Mouse (Mus musculus) limb, embryonic 13.5 days (tissue): ENCODE measurements around the gene Ceacam2. TPM values are rescaled to one million over a fixed set of nuclear protein-coding genes. Genes with fewer than 3 reads are reported as not detected.
"Not testable (repeated sequence)": the region's sequence is repeated elsewhere in the genome, so short reads cannot be mapped to it uniquely, and the experiment has no call there.

Experiments
- ATAC-seq: fragments of 200-750 bp; cut with Nextera tagmentation; 2 replicates; pipeline ENCODE4 v1.8.0; 2017; ENCODE audit warnings: low read depth, moderate number of reproducible peaks, moderate TSS enrichment; ENCODE audit not compliant: low FRiP score
- H3K27ac ChIP-seq: fragments of 300-500 bp; sonication (generic); 2 replicates; pipeline ENCODE4 v1.5.1; 2015; ENCODE audit warnings: inconsistent platforms, mild to moderate bottlenecking, moderate library complexity
- H3K27me3 ChIP-seq: fragments of 300-500 bp; sonication (generic); 2 replicates; pipeline ENCODE4 v1.6.1; 2015; ENCODE audit warnings: mild to moderate bottlenecking, inconsistent platforms
- H3K36me3 ChIP-seq: fragments of 300-500 bp; sonication (generic); 2 replicates; pipeline ENCODE4 v1.6.1; 2015; ENCODE audit warnings: inconsistent platforms, mild to moderate bottlenecking, moderate library complexity
- H3K4me1 ChIP-seq: fragments of 300-500 bp; sonication (generic); 2 replicates; pipeline ENCODE4 v1.6.1; 2015; ENCODE audit warnings: inconsistent platforms
- H3K4me2 ChIP-seq: fragments of 300-500 bp; sonication (generic); replicated peaks from 2 replicates; pipeline ENCODE4 v1.6.1; 2015; ENCODE audit warnings: inconsistent platforms, mild to moderate bottlenecking, moderate library complexity
- H3K4me3 ChIP-seq: fragments of 300-500 bp; sonication (generic); 2 replicates; pipeline ENCODE4 v1.5.1; 2015; ENCODE audit warnings: moderate library complexity, mild to moderate bottlenecking, inconsistent platforms
- H3K9ac ChIP-seq: fragments of 300-500 bp; sonication (generic); 2 replicates; pipeline ENCODE4 v1.6.1; 2015; ENCODE audit warnings: mild to moderate bottlenecking, inconsistent platforms
- H3K9me3 ChIP-seq: fragments of 300-500 bp; sonication (generic); 2 replicates; pipeline ENCODE4 v1.6.1; 2016; ENCODE audit warnings: inconsistent platforms
- WGBS: fragments of 180-500 bp; shearing (Covaris S2); methylation state at CpG from one replicate; pipeline ENCODE4 v1.1.7; 2015; 5-methylcytosine and 5-hydroxymethylcytosine counted together
- polyA plus RNA-seq: library from polyadenylated mRNA; unstranded; fragments of >200 nt; fragmentation: Nextera tagmentation; extraction: Ambion mirVana; gene quantifications from 2 replicates; pipeline ENCODE4 v1.2.1, GENCODE M21; 2015

Ceacam2 gene
- polyA plus RNA-seq, 1 experiment from 2014 or later = 0.06 TPM

- H3K4me1 ChIP-seq, H3K4me3 ChIP-seq, H3K9ac ChIP-seq, H3K9me3 ChIP-seq, H3K36me3 ChIP-seq, H3K27me3 ChIP-seq, H3K4me2 ChIP-seq, H3K27ac ChIP-seq, ATAC-seq: not testable (repeated sequence)
- 59% methylated on average over 2 of the region's 2 CpGs for WGBS
Measured at GRCm38 (mm10) chr7:25477752-25478093, 61.9 kb downstream of the Ceacam2 start.

- H3K4me1 ChIP-seq, H3K27me3 ChIP-seq, H3K9ac ChIP-seq, ATAC-seq, H3K4me2 ChIP-seq, H3K9me3 ChIP-seq, H3K36me3 ChIP-seq, H3K27ac ChIP-seq, H3K4me3 ChIP-seq: not testable (repeated sequence)
- WGBS = 18% methylated on average over 5 of the region's 5 CpGs
Measured at GRCm38 (mm10) chr7:25477091-25477751, 62.4 kb downstream of the Ceacam2 start, which contains the start of gene Ceacam1. Gene Ceacam1, minus strand, starts transcription at chr7:25477603.

DNA sequence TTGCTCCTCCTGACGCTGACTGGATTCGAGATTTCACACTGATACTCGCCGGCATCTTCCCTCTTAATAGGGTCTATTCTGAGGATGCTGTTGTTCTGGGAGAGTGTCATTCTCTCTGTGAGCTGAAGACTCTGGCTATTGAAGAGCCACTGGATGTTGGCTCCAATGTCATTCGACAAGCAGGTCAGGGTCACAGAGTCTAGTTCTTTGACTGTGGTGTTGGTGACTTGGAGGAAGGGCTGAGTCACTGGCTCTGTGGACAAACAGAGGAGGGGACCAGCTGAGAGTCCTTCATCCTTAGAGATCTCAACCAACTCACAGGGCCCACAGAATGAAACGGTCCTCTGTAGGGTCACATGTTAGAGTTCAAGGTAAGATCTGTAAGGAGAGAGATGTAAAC lies 67.8 kb downstream of the Ceacam2 start:
- H3K9me3 ChIP-seq, H3K27me3 ChIP-seq, H3K27ac ChIP-seq, H3K4me2 ChIP-seq, H3K4me3 ChIP-seq, H3K4me1 ChIP-seq, H3K9ac ChIP-seq, H3K36me3 ChIP-seq, ATAC-seq: not testable (repeated sequence)
- 85% methylated on average over 6 of the region's 6 CpGs for WGBS

Other genes with a start within 250 kb of the Ceacam2 start
- gene Pafah1b3, start 241.9 kb downstream of the Ceacam2 start, polyA plus RNA-seq = 281 and 307 TPM in 2 replicates
- gene Prr19, start 238.4 kb downstream of the Ceacam2 start, polyA plus RNA-seq = 0.91 and 1.1 TPM in 2 replicates
- 1.5 and 1.9 TPM in 2 replicates for gene Tmem145, start 233.8 kb downstream of the Ceacam2 start, polyA plus RNA-seq
- 18.1 and 19.5 TPM in 2 replicates for gene Megf8, start 222.7 kb downstream of the Ceacam2 start, polyA plus RNA-seq
- gene Cnfn, start 170.1 kb downstream of the Ceacam2 start, polyA plus RNA-seq = 0.92 TPM in 1 of 2 replicates, not detected in the other
- 11.5 and 11.8 TPM in 2 replicates for gene Lipe, start 141.1 kb downstream of the Ceacam2 start, polyA plus RNA-seq
- 0.61 and 0.73 TPM in 2 replicates for gene Cxcl17, start 127.0 kb downstream of the Ceacam2 start, polyA plus RNA-seq
- gene Ceacam1, start 62.3 kb downstream of the Ceacam2 start, polyA plus RNA-seq = 0.54 and 0.74 TPM in 2 replicates
- gene Erich4, start 76.0 kb upstream of the Ceacam2 start, polyA plus RNA-seq = not detected in 2 replicates
- 37.3 and 39.6 TPM in 2 replicates for gene Dmac2, start 79.6 kb upstream of the Ceacam2 start, polyA plus RNA-seq
- gene B3gnt8, start 86.8 kb upstream of the Ceacam2 start, polyA plus RNA-seq = 4.3 and 5.1 TPM in 2 replicates
- 61.6 and 65.0 TPM in 2 replicates for gene Bckdha, start 119.1 kb upstream of the Ceacam2 start, polyA plus RNA-seq
- 73.1 and 73.4 TPM in 2 replicates for gene Exosc5, start 119.3 kb upstream of the Ceacam2 start, polyA plus RNA-seq
- 3.7 and 4.9 TPM in 2 replicates for gene Tmem91, start 135.3 kb upstream of the Ceacam2 start, polyA plus RNA-seq
- gene B9d2, start 140.9 kb upstream of the Ceacam2 start, polyA plus RNA-seq = 25.8 and 29.0 TPM in 2 replicates
- gene Tgfb1, start 147.1 kb upstream of the Ceacam2 start, polyA plus RNA-seq = 1.7 and 2.4 TPM in 2 replicates
- gene Ccdc97, start 179.2 kb upstream of the Ceacam2 start, polyA plus RNA-seq = 22.0 and 24.6 TPM in 2 replicates
- 62.6 and 63.5 TPM in 2 replicates for gene Hnrnpul1, start 214.9 kb upstream of the Ceacam2 start, polyA plus RNA-seq
- 84.1 and 103 TPM in 2 replicates for gene Axl, start 248.8 kb upstream of the Ceacam2 start, polyA plus RNA-seq